Comparison of ENCODE assay signal across 8 mouse cellular contexts in the genomic region with DNA sequence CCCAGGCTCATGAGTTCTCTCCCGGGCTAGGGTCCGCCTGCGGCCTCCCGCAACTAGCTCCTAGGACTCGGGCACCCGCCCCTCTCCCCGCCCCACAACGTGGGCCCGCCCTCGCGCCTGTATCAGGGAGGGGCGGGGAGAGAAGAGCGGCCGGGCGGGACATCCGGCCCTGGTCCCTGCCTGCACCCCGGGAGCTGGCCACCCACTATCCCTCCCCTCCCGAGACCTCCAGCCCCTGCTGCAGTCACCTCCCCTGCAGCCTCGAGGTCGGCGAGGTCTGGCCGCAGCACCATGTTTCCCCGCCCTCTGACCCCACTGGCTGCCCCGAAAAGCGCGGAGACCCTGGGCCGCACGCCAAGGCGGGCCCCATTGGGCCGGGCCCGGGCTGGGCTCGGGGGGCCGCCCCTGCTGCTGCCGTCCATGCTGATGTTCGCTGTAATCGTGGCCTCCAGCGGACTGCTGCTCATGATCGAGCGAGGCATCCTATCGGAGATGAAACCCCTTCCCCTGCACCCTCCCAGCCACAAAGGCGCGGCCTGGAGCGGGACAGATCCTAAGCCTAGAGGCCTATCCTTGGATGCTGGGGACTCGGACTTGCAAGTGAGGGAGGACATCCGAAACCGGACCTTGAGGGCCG. TPM values are rescaled to one million over a fixed set of nuclear protein-coding genes. Genes with fewer than 3 reads are reported as not detected.
DNase-seq lines count a peak whose midpoint lies in the region; ATAC-seq and TF ChIP-seq lines count a peak whose summit lies in the region.

A gene (plus strand): TSS at position 136 of the 637 bp plus-strand sequence.

- peak; percentile 79 for DNase-seq in MEL (ENCODE audit: low read depth, low spot score)
- DNase-seq in c-Kit-negative CD71-positive TER-119-positive erythroid progenitor cells, embryonic 14.5 days (ENCODE audit: low read depth, low spot score), result peak; percentile 52
- DNase-seq in kidney, postnatal 10 days, result peak; percentile 90
- DNase-seq in lung, postnatal 10 days, result peak; percentile 90
- DNase-seq in ovary, adult 18-20 months (ENCODE audit: low spot score), result peak; percentile 71
- peak; percentile 74 for DNase-seq in thymus, postnatal 25 days

- ATAC-seq in erythroid progenitor cell, adult 5-6 weeks (replicated peaks; ENCODE audit: low FRiP score, poor library complexity, severe bottlenecking), result peak; percentile 91
- ATAC-seq in heart, embryonic 16.5 days (replicated peaks; ENCODE audit: extremely low read depth, insufficient read depth, low FRiP score), result peak; percentile 96

- no peaks in the 10 kb centered on the region; a peak in 1 of 4 replicates for H3K36me3 ChIP-seq in MEL (ENCODE audit: control insufficient read depth in 1 of 2, insufficient read depth in 2 of 2, low read length in 2 of 2)
- H3K36me3 ChIP-seq in heart, embryonic 16.5 days (ENCODE audit: control insufficient read depth, insufficient read depth), result peaks cover 4% of the 10 kb centered on the region; the same call in 1 of the 2 replicates

- H3K27me3 ChIP-seq in MEL (ENCODE audit: control insufficient read depth in 1 of 2, insufficient read depth in 2 of 2, low read length in 2 of 2), result no peaks in the 10 kb centered on the region
- no peaks in the 10 kb centered on the region for H3K27me3 ChIP-seq in heart, embryonic 16.5 days (ENCODE audit: control insufficient read depth, insufficient read depth, low read length)

- TF ChIP-seq POLR2A in MEL (IDR thresholded peaks at IDR 0.05; ENCODE audit: control insufficient read depth in 1 of 2, insufficient read depth in 1 of 2, low read depth in 1 of 2, low read length in 2 of 2, poor library complexity in 1 of 2), result peak; percentile 45 to 62; a peak in 2 of 4 replicates

- H3K4me2 ChIP-seq in heart, embryonic 16.5 days (ENCODE audit: low read depth, low read length), result peak within 1 kb of the TSS; percentile 82

- TF ChIP-seq CTCF in MEL (IDR thresholded peaks at IDR 0.05 in 2 of 3, conservative IDR thresholded peaks at IDR 0.05 in 1 of 3; ENCODE audit: control insufficient read depth in 1 of 3, insufficient read depth in 1 of 3, low read depth in 2 of 3, low read length in 3 of 3, poor library complexity in 1 of 3, severe bottlenecking in 1 of 3), result no peak

- no peaks in the 10 kb centered on the region for H3K9me3 ChIP-seq in MEL (replicated peaks; ENCODE audit: insufficient read depth, low read length)
- no peaks in the 10 kb centered on the region for H3K9me3 ChIP-seq in heart, embryonic 16.5 days (replicated peaks; ENCODE audit: control insufficient read depth, low read length)

- peaks cover 6% of the 10 kb centered on the region; the same call in 1 of the 2 replicates for H3K79me2 ChIP-seq in MEL (ENCODE audit: control insufficient read depth, insufficient read depth, low read length, poor library complexity)

- TF ChIP-seq EP300 in MEL (IDR thresholded peaks at IDR 0.05; ENCODE audit: low read depth in 1 of 2, low read length in 2 of 2), result no peak

- no peak for TF ChIP-seq RAD21 in MEL (IDR thresholded peaks at IDR 0.05; ENCODE audit: low read depth, low read length)

- under 1% methylated on average over 41 of the region's 47 CpGs for WGBS in heart, embryonic 16.5 days

- H3K9ac ChIP-seq in MEL (ENCODE audit: control insufficient read depth, low read depth, low read length, poor library complexity, severe bottlenecking), result peak within 1 kb of the TSS; percentile 72
- H3K9ac ChIP-seq in heart, embryonic 16.5 days (ENCODE audit: low read length), result peak within 1 kb of the TSS; percentile 86

- no peak within 1 kb of the TSS for H3K27ac ChIP-seq in MEL (ENCODE audit: control insufficient read depth, low read depth, low read length)
- H3K27ac ChIP-seq in heart, embryonic 16.5 days (ENCODE audit: low read length), result peak within 1 kb of the TSS; percentile 67

- peak within 1 kb of the TSS; percentile 66 to 97 for H3K4me3 ChIP-seq in MEL (ENCODE audit: control insufficient read depth in 1 of 2, insufficient read depth in 1 of 2, low read depth in 2 of 2, low read length in 2 of 2)
- peak within 1 kb of the TSS; percentile 80 for H3K4me3 ChIP-seq in heart, embryonic 16.5 days (ENCODE audit: low read length)

- H3K4me1 ChIP-seq in MEL (ENCODE audit: control insufficient read depth in 1 of 2, insufficient read depth in 2 of 2, low read length in 2 of 2), result peaks cover 0 to 12% of the 10 kb centered on the region in 2 experiments; a peak in 2 of 4 replicates
- peaks cover 11% of the 10 kb centered on the region for H3K4me1 ChIP-seq in heart, embryonic 16.5 days (ENCODE audit: control insufficient read depth, insufficient read depth, low read length)

TF ChIP-seq in MEL, 35 proteins besides CTCF, POLR2A, EP300 and RAD21:
- TF ChIP-seq ZNF384 (IDR thresholded peaks at IDR 0.05; ENCODE audit: low read depth, low read length) (no peak), MAZ (IDR thresholded peaks at IDR 0.05; ENCODE audit: low read depth, low read length) (0 out of 2 replicates have a peak, but pooled peaks have one; percentile 71), KAT2A (conservative IDR thresholded peaks at IDR 0.05; ENCODE audit: low read depth, low read length) (no peak), HCFC1 (IDR thresholded peaks at IDR 0.05; ENCODE audit: low read depth, low read length) (peak; percentile 68), TCF12 (IDR thresholded peaks at IDR 0.05; ENCODE audit: low read depth, low read length) (peak; percentile 36; the same call in 1 of the 2 replicates), MXI1 (IDR thresholded peaks at IDR 0.05; ENCODE audit: low read depth, low read length) (peak; percentile 59; the same call in 1 of the 2 replicates), NELFE (IDR thresholded peaks at IDR 0.05; ENCODE audit: low read depth, low read length) (peak; percentile 60)

RNA-seq across cellular contexts. Expression of the gene that starts here (rescaled TPM):
- total RNA-seq in MEL (2012; rRNA removed), result 2.1 and 2.2 TPM in 2 replicates
- polyA plus RNA-seq in MEL (2012; ENCODE audit: insufficient read depth in 1 of 2, insufficient read length in 2 of 2, low read depth in 1 of 2, low replicate concordance in 2 of 2, missing spikeins in 1 of 2), result 1 to 10 TPM in 1 of 2 experiments, not detected in 1; 5.0 TPM
- total RNA-seq in erythroid progenitor cell, adult 5-6 weeks (2015; ENCODE audit: low replicate concordance), result not detected in 2 replicates
- total RNA-seq in erythroid progenitor cell, adult 5-6 weeks (2017; ENCODE audit: low replicate concordance), result 0.77 TPM in 1 of 2 replicates, not detected in the other
- polyA plus RNA-seq in heart, embryonic 16.5 days (2015; fragmentation: Nextera tagmentation; extraction: Ambion mirVana), result 17.1 and 18.0 TPM in 2 replicates

Comparison
In these comparisons a context has a peak if more than half of its experiments do, and no peak if none do; other contexts are left out.
1. Peak in ATAC-seq in erythroid progenitor cell, adult 5-6 weeks; RNA of the gene not detected or under 1 TPM.